Mouse (Mus musculus) hindbrain, embryonic 11.5 days (tissue): ENCODE results near the gene Cpa2. TPM values are rescaled to one million over a fixed set of nuclear protein-coding genes. Genes with fewer than 3 reads are reported as not detected.

Experiments used
- ATAC-seq: fragments of 200-750 bp; cut with Nextera tagmentation; 2 replicates; pipeline ENCODE4 v1.8.0; 2017; ENCODE audit warnings: mild to moderate bottlenecking, moderate TSS enrichment, moderate library complexity; ENCODE audit not compliant: low FRiP score
- DNase-seq: peaks from one replicate; pipeline ENCODE4 v3.0.0-alpha.2; 2015; ENCODE audit warnings: low spot score
- H3K27ac ChIP-seq: fragments of 300-500 bp; sonication (generic); 2 replicates; pipeline ENCODE4 v1.5.1; 2014; ENCODE audit warnings: mild to moderate bottlenecking, low read depth, low read length
- H3K27me3 ChIP-seq: fragments of 300-500 bp; sonication (generic); 2 replicates; pipeline ENCODE4 v1.6.1; 2014; ENCODE audit warnings: mild to moderate bottlenecking, low read length, moderate library complexity, mixed read lengths; ENCODE audit not compliant: control insufficient read depth, insufficient read depth
- H3K36me3 ChIP-seq: fragments of 300-500 bp; sonication (generic); 2 replicates; pipeline ENCODE4 v1.6.1; 2014; ENCODE audit warnings: mild to moderate bottlenecking, low read length, moderate library complexity, mixed read lengths; ENCODE audit not compliant: control insufficient read depth, insufficient read depth
- H3K4me1 ChIP-seq: fragments of 300-500 bp; sonication (generic); replicated peaks from 2 replicates; pipeline ENCODE4 v1.6.1; 2014; ENCODE audit warnings: low read length, mixed read lengths; ENCODE audit not compliant: control insufficient read depth, insufficient read depth
- H3K4me2 ChIP-seq: fragments of 300-500 bp; sonication (generic); replicated peaks from 2 replicates; pipeline ENCODE4 v1.6.1; 2014; ENCODE audit warnings: mild to moderate bottlenecking, low read depth, low read length
- H3K4me3 ChIP-seq: fragments of 300-500 bp; sonication (generic); 2 replicates; pipeline ENCODE4 v1.5.1; 2014; ENCODE audit warnings: low read depth, low read length
- H3K9ac ChIP-seq: fragments of 300-500 bp; sonication (generic); 2 replicates; pipeline ENCODE4 v1.6.1; 2014; ENCODE audit warnings: low read depth, low read length
- H3K9me3 ChIP-seq: fragments of 300-500 bp; sonication (generic); 2 replicates; pipeline ENCODE4 v1.6.1; 2016; ENCODE audit warnings: low read length; ENCODE audit not compliant: control insufficient read depth
- WGBS: fragments of 180-500 bp; shearing (Covaris S2); extraction: QIAGEN DNeasy Blood & Tissue Kit; methylation state at CpG from one replicate; pipeline ENCODE4 v1.1.7; 2014; 5-methylcytosine and 5-hydroxymethylcytosine counted together
- polyA plus RNA-seq: library from polyadenylated mRNA; unstranded; fragments of >200 nt; fragmentation: Nextera tagmentation; extraction: Ambion mirVana; gene quantifications from 2 replicates; pipeline ENCODE4 v1.2.1, GENCODE M21; 2014

Cpa2 gene
- polyA plus RNA-seq, 1 experiment from 2014 or later, result 9.4 TPM

DNA sequence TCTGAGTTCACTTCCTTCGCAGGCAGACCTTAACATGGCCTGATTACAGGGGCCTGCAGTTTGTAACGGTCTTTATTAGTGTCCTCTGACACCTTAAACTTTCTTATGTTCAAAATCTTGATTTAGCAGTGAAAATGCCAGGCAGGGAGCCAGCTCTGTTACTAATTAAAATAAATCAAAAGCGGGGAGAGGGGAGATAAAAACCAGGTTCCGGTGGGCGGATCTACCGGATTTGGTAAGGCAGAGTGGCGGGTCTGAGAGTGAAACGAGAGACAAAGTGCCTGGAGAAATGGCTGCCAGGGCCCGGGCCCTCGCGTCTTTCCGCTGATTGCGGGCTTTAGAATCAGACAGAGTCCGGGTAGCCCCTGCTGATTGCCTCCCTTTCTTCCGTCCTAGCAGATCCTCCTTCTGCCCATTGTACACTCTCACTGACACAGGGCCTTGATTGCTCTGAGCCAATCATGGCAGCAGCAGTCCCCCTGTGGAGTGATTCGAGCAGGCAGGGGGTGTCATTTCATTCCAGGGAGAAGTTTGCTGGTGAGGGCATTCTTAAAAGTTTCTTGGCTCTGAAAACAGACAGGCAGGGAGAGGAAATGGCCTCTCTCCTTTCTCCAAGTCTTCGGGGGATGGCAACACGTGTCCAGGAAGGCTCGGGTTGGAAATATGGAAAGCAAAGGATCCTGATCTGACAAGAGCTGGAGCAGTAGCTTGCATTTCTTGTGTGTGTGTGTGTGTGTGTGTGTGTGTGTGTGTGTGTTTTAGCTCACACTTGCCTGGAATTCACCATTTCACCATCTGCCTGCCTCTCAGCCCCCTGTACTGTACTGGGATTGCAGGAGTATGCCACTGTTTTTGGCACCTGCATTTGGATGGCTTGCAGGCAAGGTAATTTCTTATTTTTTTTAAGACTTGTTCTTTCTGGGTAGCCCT is 14.5 kb upstream of the Cpa2 start:
- peak overlapping the region; percentile 55 for H3K9ac ChIP-seq
- H3K4me2 ChIP-seq, result peak overlapping the region; percentile 15
- 16% methylated on average over 19 of the region's 19 CpGs for WGBS
- H3K27me3 ChIP-seq, result no peaks in the 10 kb centered on the region
- H3K36me3 ChIP-seq, result no peaks in the 10 kb centered on the region
- H3K4me3 ChIP-seq, result no peak overlapping the region
- H3K4me1 ChIP-seq, result no peaks in the 10 kb centered on the region
- peak; percentile 76; the same call in 1 of the 2 replicates for ATAC-seq
- peak overlapping the region; percentile 79 for H3K27ac ChIP-seq
- DNase-seq, result peak; percentile 72
- no peaks in the 10 kb centered on the region for H3K9me3 ChIP-seq

DNA sequence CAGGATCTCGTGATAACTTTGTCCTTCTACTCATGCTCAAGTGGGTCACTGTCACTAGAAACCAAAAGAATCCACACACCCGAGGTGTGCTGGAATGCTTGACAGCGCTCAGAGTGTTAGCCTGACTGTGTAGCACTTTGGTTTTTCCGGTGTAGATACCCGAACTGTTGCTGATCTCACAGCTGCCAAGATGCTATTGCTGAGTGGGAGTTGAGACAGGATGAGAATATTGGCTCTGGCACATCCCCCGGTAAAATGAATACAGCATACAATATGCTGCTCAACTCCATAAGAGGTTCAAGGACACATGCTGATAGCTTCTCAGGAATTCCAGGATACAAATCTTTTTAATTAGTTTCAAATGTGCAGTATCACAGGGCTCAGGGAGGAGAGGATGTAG is 12.6 kb upstream of the Cpa2 start:
- WGBS, result 68% methylated on average over 6 of the region's 6 CpGs
- no peak for ATAC-seq
- Histone ChIP-seq H3K27ac (no peak overlapping the region), H3K4me3 (no peak overlapping the region), H3K9ac (no peak overlapping the region), H3K9me3 (no peaks in the 10 kb centered on the region), H3K36me3 (no peaks in the 10 kb centered on the region), H3K4me1 (no peaks in the 10 kb centered on the region), H3K4me2 (no peak overlapping the region), H3K27me3 (no peaks in the 10 kb centered on the region)
- DNase-seq, result no peak

DNA sequence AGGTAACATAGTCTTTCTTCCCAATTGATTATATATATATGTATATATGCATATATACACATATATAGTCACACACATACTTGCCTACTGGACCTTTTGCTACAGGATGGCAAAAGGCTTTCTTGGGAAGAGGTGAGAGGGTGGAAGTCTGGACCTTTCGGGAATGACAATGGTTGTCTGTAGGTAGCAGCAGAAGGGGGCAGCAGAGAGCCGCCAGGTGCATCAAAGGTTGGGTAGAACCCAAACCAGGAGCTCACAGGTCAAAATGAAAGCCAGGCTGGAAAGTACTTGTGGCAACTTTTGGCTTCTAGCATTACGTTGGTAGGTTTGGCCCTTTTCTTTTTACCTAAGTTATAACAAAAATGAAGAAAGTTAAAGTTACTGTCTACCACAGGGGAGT is 6.0 kb upstream of the Cpa2 start:
- no peak for ATAC-seq
- WGBS, result 33% methylated on average over 3 of the region's 3 CpGs
- DNase-seq, result peak; percentile 41

DNA sequence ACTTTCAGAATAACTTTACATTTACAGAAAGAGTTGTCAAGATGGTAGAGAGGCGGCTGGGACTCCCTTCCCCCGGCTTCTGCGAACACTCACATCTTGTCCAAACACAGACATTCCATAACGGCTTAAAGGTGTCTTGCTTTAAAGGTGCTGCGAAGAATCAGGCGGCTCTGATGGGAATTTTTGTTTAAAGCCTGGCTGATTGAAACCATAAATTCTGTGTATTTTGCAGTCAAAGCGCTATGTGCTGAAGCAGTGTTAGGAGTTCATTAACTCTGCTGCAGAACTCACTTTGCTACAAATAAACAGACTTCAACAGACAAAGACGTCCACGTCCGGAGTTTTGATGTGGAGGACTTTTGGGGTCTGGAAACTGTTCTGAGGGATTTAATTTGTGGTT is 3.1 kb upstream of the Cpa2 start:
- DNase-seq (no peak), ATAC-seq (no peak)
- Histone ChIP-seq H3K9me3 (no peaks in the 10 kb centered on the region), H3K4me1 (no peaks in the 10 kb centered on the region), H3K27ac (no peak overlapping the region), H3K9ac (no peak overlapping the region), H3K36me3 (no peaks in the 10 kb centered on the region), H3K4me3 (no peak overlapping the region), H3K4me2 (no peak overlapping the region), H3K27me3 (no peaks in the 10 kb centered on the region)
- 66% methylated on average over 10 of the region's 10 CpGs for WGBS

More for the DNA sequence above, 6.0 kb upstream of the Cpa2 start:
- H3K4me1 ChIP-seq, result no peaks in the 10 kb centered on the region
- no peak overlapping the region for H3K9ac ChIP-seq
- no peak overlapping the region for H3K4me3 ChIP-seq
- H3K27ac ChIP-seq, result no peak overlapping the region
- H3K36me3 ChIP-seq, result no peaks in the 10 kb centered on the region
- no peaks in the 10 kb centered on the region for H3K27me3 ChIP-seq
- H3K4me2 ChIP-seq, result no peak overlapping the region
- no peaks in the 10 kb centered on the region for H3K9me3 ChIP-seq

DNA sequence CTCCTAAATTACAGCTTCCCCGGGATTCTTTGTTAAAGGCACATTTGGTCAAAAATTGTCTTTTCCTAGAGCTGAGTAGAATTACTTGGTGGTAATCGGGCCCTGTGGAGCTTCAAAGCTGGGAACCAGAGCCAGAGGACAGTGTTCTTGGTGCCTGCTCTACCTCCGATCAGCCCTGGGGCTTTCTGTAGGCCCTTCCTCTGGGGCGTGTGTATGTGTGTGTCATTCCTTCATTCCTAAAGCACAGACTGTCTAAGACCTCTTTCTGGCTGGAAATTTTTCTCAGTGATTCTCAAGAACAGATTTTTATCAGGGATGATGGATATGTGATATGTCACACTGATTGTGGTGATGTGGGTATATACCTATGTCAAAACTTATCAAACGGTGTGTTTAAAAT is 2.6 kb upstream of the Cpa2 start:
- Histone ChIP-seq H3K36me3 (no peaks in the 10 kb centered on the region), H3K9ac (no peak overlapping the region), H3K4me1 (no peaks in the 10 kb centered on the region), H3K4me2 (no peak overlapping the region), H3K27me3 (no peaks in the 10 kb centered on the region), H3K4me3 (no peak overlapping the region), H3K9me3 (no peaks in the 10 kb centered on the region), H3K27ac (no peak overlapping the region)
- ATAC-seq, result no peak
- no peak for DNase-seq
- 72% methylated on average over 5 of the region's 5 CpGs for WGBS

DNA sequence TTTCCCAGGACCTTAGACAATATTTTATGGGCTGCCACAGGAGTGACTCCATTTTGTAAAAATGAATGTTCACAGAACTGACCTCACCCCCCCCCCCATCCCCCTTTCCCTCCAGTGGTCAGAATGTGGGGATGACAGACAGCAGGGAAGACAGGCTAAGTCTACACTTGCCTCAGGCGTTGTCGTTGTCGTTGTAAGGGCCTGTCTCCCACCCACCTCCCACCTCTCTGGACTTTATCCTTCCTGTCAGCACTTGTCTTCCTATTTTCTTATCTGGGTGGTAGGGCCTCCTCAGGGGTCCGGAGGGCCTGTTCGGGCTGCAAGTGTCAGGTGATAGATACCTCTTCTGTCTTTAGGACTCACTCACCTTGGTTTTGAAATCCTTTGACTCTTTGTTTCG is 895 bp downstream of the Cpa2 start:
- Histone ChIP-seq H3K9me3 (no peaks in the 10 kb centered on the region), H3K27me3 (no peaks in the 10 kb centered on the region), H3K9ac (no peak overlapping the region), H3K27ac (no peak overlapping the region), H3K4me1 (peaks cover 2% of the 10 kb centered on the region), H3K36me3 (no peaks in the 10 kb centered on the region), H3K4me2 (no peak overlapping the region), H3K4me3 (no peak overlapping the region)
- ATAC-seq, result no peak
- DNase-seq, result no peak
- WGBS, result 73% methylated on average over 6 of the region's 6 CpGs

DNA sequence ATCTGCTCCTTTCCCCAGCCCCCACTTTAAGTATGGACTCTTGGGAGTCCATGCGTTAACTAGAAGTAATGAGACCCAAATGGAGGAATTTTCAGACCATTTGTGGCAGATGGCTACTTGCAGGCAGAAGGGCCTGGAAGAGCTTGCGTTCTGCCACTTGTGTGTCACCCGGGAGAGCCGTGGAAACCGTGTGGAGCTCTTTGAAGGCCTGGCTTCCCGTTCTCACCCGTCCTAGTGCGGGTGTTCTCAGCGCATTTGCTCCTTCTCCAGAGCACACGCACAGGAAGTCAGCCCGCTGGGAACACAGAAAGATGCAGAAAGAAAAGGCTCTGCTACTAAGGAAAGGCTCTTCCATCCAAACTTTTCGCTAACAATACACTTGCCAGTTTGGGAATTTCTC is 1.7 kb downstream of the Cpa2 start:
- H3K27me3 ChIP-seq, result no peaks in the 10 kb centered on the region
- ATAC-seq (no peak), DNase-seq (peak; percentile 33)
- peaks cover 2% of the 10 kb centered on the region for H3K4me1 ChIP-seq
- WGBS, result 51% methylated on average over 12 of the region's 12 CpGs
- no peak overlapping the region for H3K4me2 ChIP-seq
- H3K27ac ChIP-seq, result no peak overlapping the region
- H3K9ac ChIP-seq, result no peak overlapping the region
- H3K9me3 ChIP-seq, result no peaks in the 10 kb centered on the region
- H3K4me3 ChIP-seq, result no peak overlapping the region
- H3K36me3 ChIP-seq, result no peaks in the 10 kb centered on the region

DNA sequence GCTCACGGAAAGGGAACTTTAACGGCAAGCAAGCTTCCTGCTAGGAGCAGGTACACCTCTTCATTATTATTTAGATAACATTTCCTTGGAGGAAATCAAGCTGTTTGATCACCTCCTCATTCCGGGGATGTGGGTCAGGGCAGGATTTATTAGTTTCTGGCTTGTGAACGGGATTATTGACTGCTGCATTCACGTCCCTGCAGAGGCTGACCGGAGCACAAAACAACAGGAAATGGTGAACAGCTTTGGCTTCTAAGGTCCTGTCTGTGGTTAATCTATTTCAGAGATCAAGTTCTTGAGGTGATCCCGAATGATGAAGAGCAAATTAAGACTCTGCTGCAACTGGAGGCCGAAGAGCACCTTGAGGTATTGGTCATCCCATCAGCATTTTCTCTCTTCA is 2.5 kb downstream of the Cpa2 start:
- Histone ChIP-seq H3K4me2 (no peak overlapping the region), H3K36me3 (no peaks in the 10 kb centered on the region), H3K4me1 (peaks cover 2% of the 10 kb centered on the region), H3K9ac (no peak overlapping the region), H3K27ac (no peak overlapping the region), H3K9me3 (no peaks in the 10 kb centered on the region), H3K4me3 (no peak overlapping the region), H3K27me3 (no peaks in the 10 kb centered on the region)
- 46% methylated on average over 8 of the region's 8 CpGs for WGBS
- DNase-seq (no peak), ATAC-seq (no peak)

DNA sequence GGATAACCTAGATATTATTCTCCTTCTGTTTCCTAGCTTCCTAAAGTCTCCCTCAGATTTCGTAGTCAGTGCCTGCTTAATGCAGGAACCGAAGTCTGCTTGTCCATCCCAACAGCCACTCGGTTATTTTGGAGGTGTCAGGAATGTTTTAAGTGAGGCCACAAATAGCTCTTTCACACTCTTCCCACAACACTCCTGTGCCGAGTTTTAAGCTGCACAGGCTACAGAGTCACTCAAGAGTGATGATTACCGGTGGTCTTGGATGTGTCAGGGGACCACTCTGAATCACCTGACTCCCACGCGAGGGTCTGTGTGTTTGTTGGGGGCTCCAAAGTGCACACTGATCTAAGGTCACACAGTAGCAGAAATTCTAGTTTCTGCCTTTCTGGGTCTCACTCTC is 4.3 kb downstream of the Cpa2 start:
- DNase-seq (no peak), ATAC-seq (no peak)
- peaks cover 5% of the 10 kb centered on the region for H3K4me1 ChIP-seq
- H3K27ac ChIP-seq, result 0 out of 2 replicates have a peak overlapping the region, but pooled peaks have one; percentile 30
- no peaks in the 10 kb centered on the region for H3K27me3 ChIP-seq
- no peak overlapping the region for H3K4me3 ChIP-seq
- H3K9me3 ChIP-seq, result no peaks in the 10 kb centered on the region
- H3K9ac ChIP-seq, result no peak overlapping the region
- no peak overlapping the region for H3K4me2 ChIP-seq
- WGBS, result 78% methylated on average over 7 of the region's 7 CpGs
- no peaks in the 10 kb centered on the region for H3K36me3 ChIP-seq
